ENCODE assay signal across 8 mouse cellular contexts in genomic region chr6:37895646-37896435, GRCm38 (mm10). TPM values are rescaled to one million over a fixed set of nuclear protein-coding genes. Genes with fewer than 3 reads are reported as not detected.
DNase-seq lines count a peak whose midpoint lies in the region; ATAC-seq and TF ChIP-seq lines count a peak whose summit lies in the region.

No protein-coding gene starts in this region.

- H3K9me3 ChIP-seq in limb, embryonic 12.5 days = peaks cover 15% of the 10 kb centered on the region
- H3K9me3 ChIP-seq in limb, embryonic 10.5 days (replicated peaks) = no peaks in the 10 kb centered on the region
- peaks cover 9% of the 10 kb centered on the region; the same call in 1 of the 2 replicates for H3K9me3 ChIP-seq in forebrain, embryonic 15.5 days
- H3K9me3 ChIP-seq in hindbrain, postnatal 0 days (ENCODE audit: low read length) = no peaks in the 10 kb centered on the region
- peaks cover 11% of the 10 kb centered on the region; the same call in 1 of the 2 replicates for H3K9me3 ChIP-seq in neural tube, embryonic 15.5 days (replicated peaks)

- TF ChIP-seq CTCF in hindbrain, postnatal 0 days (IDR thresholded peaks at IDR 0.05; ENCODE audit: low read depth) = no peak

- H3K4me1 ChIP-seq in limb, embryonic 12.5 days (replicated peaks) = peaks cover 3% of the 10 kb centered on the region; the same call in 1 of the 2 replicates
- H3K4me1 ChIP-seq in limb, embryonic 10.5 days = no peaks in the 10 kb centered on the region
- peaks cover 7% of the 10 kb centered on the region for H3K4me1 ChIP-seq in forebrain, embryonic 15.5 days
- no peaks in the 10 kb centered on the region for H3K4me1 ChIP-seq in hindbrain, postnatal 0 days (ENCODE audit: insufficient read depth, low read length)
- peaks cover 9% of the 10 kb centered on the region for H3K4me1 ChIP-seq in neural tube, embryonic 15.5 days

- no peak overlapping the region for H3K9ac ChIP-seq in limb, embryonic 12.5 days (replicated peaks)
- no peak overlapping the region for H3K9ac ChIP-seq in forebrain, embryonic 15.5 days (replicated peaks)
- H3K9ac ChIP-seq in hindbrain, postnatal 0 days (replicated peaks; ENCODE audit: low read length) = no peak overlapping the region
- no peak overlapping the region for H3K9ac ChIP-seq in neural tube, embryonic 15.5 days (replicated peaks)

- no peak overlapping the region for H3K4me2 ChIP-seq in limb, embryonic 12.5 days
- H3K4me2 ChIP-seq in forebrain, embryonic 15.5 days (replicated peaks) = no peak overlapping the region
- H3K4me2 ChIP-seq in hindbrain, postnatal 0 days (ENCODE audit: low read depth, low read length) = no peak overlapping the region
- H3K4me2 ChIP-seq in neural tube, embryonic 15.5 days = no peak overlapping the region

- H3K27me3 ChIP-seq in limb, embryonic 12.5 days = no peaks in the 10 kb centered on the region
- no peaks in the 10 kb centered on the region for H3K27me3 ChIP-seq in limb, embryonic 10.5 days (ENCODE audit: low read depth, poor library complexity, severe bottlenecking)
- no peaks in the 10 kb centered on the region for H3K27me3 ChIP-seq in forebrain, embryonic 15.5 days
- H3K27me3 ChIP-seq in hindbrain, postnatal 0 days (ENCODE audit: insufficient read depth, low read length) = no peaks in the 10 kb centered on the region
- no peaks in the 10 kb centered on the region for H3K27me3 ChIP-seq in neural tube, embryonic 15.5 days (replicated peaks)

- intact Hi-C loops in left cerebral cortex, postnatal 25 days (cut with DNase I) = no loop called here

- WGBS in limb, embryonic 12.5 days = 85% methylated on average over 5 of the region's 5 CpGs
- WGBS in limb, embryonic 10.5 days = 92% methylated on average over 5 of the region's 5 CpGs
- 67% methylated on average over 5 of the region's 5 CpGs for WGBS in forebrain, embryonic 15.5 days
- 65% methylated on average over 5 of the region's 5 CpGs for WGBS in hindbrain, postnatal 0 days
- 73% methylated on average over 5 of the region's 5 CpGs for WGBS in neural tube, embryonic 15.5 days

- DNase-seq in limb, embryonic 10.5 days (ENCODE audit: low spot score) = no peak
- DNase-seq in R1 (ENCODE audit: low read depth, low spot score) = peak; percentile 81
- peak; percentile 83 for DNase-seq in hindbrain, postnatal 0 days (ENCODE audit: low spot score)
- DNase-seq in left cerebral cortex, postnatal 25 days (ENCODE audit: low spot score in 2 of 2) = peak; percentile 35 to 58
- DNase-seq in urinary bladder, postnatal 4 days (ENCODE audit: low spot score in 2 of 2) = no peak

- no peak overlapping the region for H3K4me3 ChIP-seq in limb, embryonic 12.5 days (replicated peaks)
- no peak overlapping the region for H3K4me3 ChIP-seq in limb, embryonic 10.5 days
- H3K4me3 ChIP-seq in forebrain, embryonic 15.5 days = no peak overlapping the region
- no peak overlapping the region for H3K4me3 ChIP-seq in hindbrain, postnatal 0 days (ENCODE audit: low read length)
- H3K4me3 ChIP-seq in neural tube, embryonic 15.5 days (replicated peaks) = no peak overlapping the region

- peak overlapping the region; percentile 67 for H3K27ac ChIP-seq in limb, embryonic 12.5 days
- no peak overlapping the region for H3K27ac ChIP-seq in limb, embryonic 10.5 days
- peak overlapping the region; percentile 39 for H3K27ac ChIP-seq in forebrain, embryonic 15.5 days (replicated peaks)
- peak overlapping the region; percentile 56; the same call in 1 of the 2 replicates for H3K27ac ChIP-seq in hindbrain, postnatal 0 days
- peak overlapping the region; percentile 72 for H3K27ac ChIP-seq in neural tube, embryonic 15.5 days (replicated peaks)

- peak; percentile 37; the same call in 1 of the 2 replicates for ATAC-seq in limb, embryonic 12.5 days (ENCODE audit: insufficient number of reproducible peaks, insufficient read depth, low FRiP score, low TSS enrichment, low read depth)
- ATAC-seq in forebrain, embryonic 15.5 days (replicated peaks) = peak; percentile 91
- peak; percentile 89 for ATAC-seq in hindbrain, postnatal 0 days
- ATAC-seq in neural tube, embryonic 15.5 days (ENCODE audit: low FRiP score) = peak; percentile 88

- peaks cover 6% of the 10 kb centered on the region; the same call in 1 of the 2 replicates for H3K36me3 ChIP-seq in limb, embryonic 12.5 days
- H3K36me3 ChIP-seq in limb, embryonic 10.5 days = peaks cover 17% of the 10 kb centered on the region
- H3K36me3 ChIP-seq in forebrain, embryonic 15.5 days = no peaks in the 10 kb centered on the region
- H3K36me3 ChIP-seq in hindbrain, postnatal 0 days (ENCODE audit: insufficient read depth, low read length) = no peaks in the 10 kb centered on the region; the same call in 1 of the 2 replicates
- peaks cover 6% of the 10 kb centered on the region for H3K36me3 ChIP-seq in neural tube, embryonic 15.5 days

RNA-seq across cellular contexts. Expression of gene Trim24, which starts 25.2 kb away (rescaled TPM):
- polyA plus RNA-seq in limb, embryonic 12.5 days (2016; fragmentation: Nextera tagmentation; extraction: Ambion mirVana) = 25.9 and 26.6 TPM in 2 replicates
- polyA plus RNA-seq in limb, embryonic 10.5 days (2016; fragmentation: Nextera tagmentation; extraction: Ambion mirVana) = 17.0 and 21.9 TPM in 2 replicates
- 16.9 and 17.1 TPM in 2 replicates for polyA plus RNA-seq in forebrain, embryonic 15.5 days (2015; fragmentation: Nextera tagmentation; extraction: Ambion mirVana)
- 40.3 and 48.4 TPM in 2 replicates for total RNA-seq in hindbrain, postnatal 0 days (2014; rRNA removed)
- polyA plus RNA-seq in hindbrain, postnatal 0 days (2015; fragmentation: Nextera tagmentation; extraction: Ambion mirVana) = 12.2 and 13.2 TPM in 2 replicates
- 10 to 100 TPM; 27.0 to 31.9 TPM for total RNA-seq in left cerebral cortex, postnatal 25 days (2021)
- 17.5 and 17.8 TPM in 2 replicates for polyA plus RNA-seq in neural tube, embryonic 15.5 days (2015; fragmentation: Nextera tagmentation; extraction: Ambion mirVana)

Comparison
In these comparisons a context has a peak if more than half of its experiments do, and no peak if none do; other contexts are left out.
1. ATAC-seq: peak in every context shown above with its lines; median percentile 91 in forebrain, embryonic 15.5 days; 89 in hindbrain, postnatal 0 days; 88 in neural tube, embryonic 15.5 days; 37 in limb, embryonic 12.5 days.
2. DNase-seq: peak in R1 (single experiment), hindbrain, postnatal 0 days (single experiment) and left cerebral cortex, postnatal 25 days (2 of 2); none in limb, embryonic 10.5 days (single experiment) and urinary bladder, postnatal 4 days (0 of 2).